Mouse (Mus musculus) CD4-positive, CD25-positive, alpha-beta regulatory T cell, adult 2 months (primary cell): ENCODE measurements around the gene Plekhh2.

Experiments
- DNase-seq: peaks from one replicate; pipeline ENCODE4 v3.0.0-alpha.2; 2012; ENCODE audit warnings: low read depth, low spot score

Plekhh2 gene

DNA sequence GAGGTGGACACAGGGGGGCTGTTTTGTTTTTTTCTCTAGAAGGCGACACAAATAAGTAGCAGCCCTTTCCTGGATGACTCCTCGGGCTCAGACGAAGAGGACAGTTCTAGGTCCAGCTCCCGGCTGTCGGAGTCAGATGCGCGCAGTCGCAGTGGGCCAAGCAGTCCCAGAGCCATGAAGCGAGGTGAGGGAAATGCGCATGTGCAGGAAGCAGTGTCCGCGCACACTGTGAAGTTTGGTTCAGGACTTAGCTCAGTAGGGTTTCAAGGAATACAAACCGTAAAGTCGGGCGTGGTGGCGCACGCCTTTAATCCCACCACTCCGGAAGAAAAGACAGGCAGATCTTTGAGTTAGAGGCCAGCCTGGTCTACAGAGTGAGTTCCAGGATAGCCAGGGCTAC, 59.9 kb downstream of the Plekhh2 start:
- no peak for DNase-seq

DNA sequence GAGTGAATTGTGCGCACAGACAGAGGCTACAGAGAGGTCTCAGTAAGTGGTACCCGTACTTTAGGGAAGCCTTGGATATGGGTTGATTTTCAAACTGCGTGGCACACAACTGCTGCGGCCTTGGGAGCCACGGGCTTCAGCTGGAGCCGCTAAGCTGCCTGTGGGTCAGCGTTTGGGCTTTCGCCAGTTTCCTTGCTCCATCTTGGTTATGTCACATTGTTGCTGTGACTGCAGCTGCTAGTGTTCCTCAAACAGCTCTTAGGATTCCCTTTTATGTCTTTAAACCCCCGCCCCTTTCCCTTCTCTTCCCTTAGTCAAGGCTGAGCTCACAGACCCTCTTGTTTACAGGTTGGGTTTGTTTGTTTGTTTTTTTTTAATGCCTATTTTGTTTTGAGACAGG, 61.6 kb downstream of the Plekhh2 start:
- DNase-seq = no peak

DNA sequence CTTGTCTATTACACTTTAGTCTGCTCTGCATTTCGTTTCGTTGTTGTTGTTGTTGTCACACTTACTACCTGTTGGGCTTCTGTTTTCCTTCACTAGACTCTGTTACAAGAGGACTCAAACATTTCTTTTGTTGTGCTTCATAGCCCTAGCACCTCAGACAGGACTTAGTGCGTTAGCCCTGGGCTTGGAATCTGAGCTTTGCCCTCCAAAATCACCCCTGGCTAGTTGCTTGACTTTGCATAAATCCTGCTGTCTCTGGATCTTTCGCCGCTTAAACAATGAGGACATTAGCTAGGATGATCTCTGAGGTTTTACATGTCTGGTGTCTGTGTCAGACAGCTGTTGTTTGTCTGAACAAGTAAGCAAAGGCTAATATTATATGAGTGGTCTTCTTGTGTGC, 62.2 kb downstream of the Plekhh2 start:
- DNase-seq = no peak

GRCm38 (mm10) chr17:84575108-84575507, 63.4 kb downstream of the Plekhh2 start:
- DNase-seq = no peak

DNA sequence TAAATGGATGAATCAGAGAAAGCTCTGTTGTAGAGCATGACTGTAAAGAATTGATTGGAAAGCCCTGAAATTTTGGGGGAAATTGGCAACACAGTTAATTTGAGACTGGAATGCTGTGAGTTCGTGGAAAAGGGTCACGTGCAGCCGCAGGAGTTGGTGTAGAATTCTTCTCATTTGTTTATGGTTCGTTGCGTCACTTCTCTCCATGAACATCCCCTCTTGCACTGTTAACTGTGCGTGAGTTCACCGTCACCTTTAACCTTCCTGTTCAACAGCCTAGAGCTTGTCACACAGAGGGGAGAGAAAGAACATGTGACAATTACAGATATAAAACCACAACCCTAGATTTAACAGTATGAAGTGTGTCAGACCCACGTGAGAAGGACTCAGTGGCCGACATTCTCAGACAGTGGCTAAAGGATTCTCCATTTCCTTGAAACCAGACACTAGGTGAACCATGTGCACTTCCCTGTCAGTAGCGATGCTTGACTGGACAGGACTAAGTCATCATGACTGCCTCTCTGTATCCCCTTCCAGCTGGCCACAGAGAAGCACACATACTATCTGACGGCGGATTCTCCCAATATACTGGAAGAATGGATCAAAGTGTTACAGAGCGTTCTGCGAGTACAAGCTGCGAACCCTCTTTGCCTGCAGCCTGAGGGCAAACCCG, 65.1 kb downstream of the Plekhh2 start:
- DNase-seq = no peak

DNA sequence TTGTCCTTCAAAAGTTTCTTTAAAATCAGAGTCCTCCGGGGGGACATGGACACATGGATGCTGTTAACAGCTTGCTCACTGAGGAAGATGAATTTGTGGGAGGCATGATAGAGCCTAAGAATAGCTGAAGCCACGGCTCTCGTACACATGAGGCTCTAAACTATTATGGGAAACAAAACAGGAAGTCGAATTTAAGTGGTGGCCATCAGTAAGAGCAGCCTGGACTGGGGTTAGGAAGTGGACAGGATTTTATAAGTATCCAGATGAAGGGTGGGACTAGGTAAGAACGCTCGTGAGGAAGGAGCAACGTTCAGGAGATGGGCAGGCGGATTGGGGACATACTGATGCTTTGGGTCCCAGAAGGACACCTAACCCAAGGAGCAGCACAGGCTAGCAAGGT, 67.6 kb downstream of the Plekhh2 start:
- no peak for DNase-seq

GRCm38 (mm10) chr17:84579817-84580216, 68.1 kb downstream of the Plekhh2 start:
- DNase-seq = no peak

GRCm38 (mm10) chr17:84580821-84581220, 69.1 kb downstream of the Plekhh2 start:
- no peak for DNase-seq

DNA sequence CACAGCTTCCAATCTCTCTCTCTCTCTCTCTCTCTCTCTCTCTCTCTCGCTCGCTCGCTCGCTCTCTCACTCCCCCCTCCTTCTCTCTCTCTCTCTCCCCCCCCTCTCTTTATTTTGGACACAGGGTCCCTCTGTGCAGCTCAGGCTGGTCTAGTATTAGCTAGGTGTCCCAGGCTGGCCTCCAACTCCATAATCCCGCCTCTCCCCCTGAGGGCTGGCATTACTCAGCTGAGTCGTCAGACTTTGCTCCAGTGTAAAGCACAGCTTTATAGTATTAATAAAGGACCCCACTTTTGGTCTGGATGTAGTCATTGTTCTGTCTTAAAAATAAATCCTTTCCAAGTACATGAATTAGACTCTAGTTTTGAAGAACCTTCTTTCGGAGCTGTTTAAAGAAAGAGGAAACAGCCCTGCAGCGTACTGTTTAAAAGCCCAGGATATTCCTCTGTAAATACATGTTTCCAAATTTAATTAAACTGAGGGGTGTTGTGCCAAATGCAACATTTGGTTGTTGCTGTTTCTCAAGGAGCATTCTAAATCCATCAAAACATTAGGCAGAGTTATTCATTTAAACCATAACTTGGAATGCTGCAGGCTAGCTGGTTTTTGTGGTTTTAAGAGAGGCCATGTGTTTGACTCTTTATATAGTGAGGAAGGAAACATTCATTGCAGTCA, 70.2 kb downstream of the Plekhh2 start:
- DNase-seq = no peak

DNA sequence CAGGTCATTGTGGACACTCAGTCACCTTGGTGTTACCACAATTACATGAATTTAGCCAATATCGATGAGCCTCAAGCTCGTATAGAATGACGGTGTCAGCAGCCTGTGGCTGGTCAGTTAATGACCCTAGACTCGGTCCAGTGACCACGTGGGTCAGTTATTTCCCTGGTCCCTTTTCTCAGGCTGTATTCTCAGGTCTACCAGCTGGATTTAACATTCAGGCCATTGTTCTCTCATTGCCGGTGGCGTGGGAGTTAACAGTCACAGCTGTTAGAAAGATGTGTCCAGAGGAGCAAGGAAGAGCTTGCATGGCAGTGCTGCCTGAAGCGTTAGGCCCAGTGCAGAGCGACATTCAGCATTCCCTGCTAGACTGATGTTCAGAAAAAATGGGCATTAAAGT, 72.4 kb downstream of the Plekhh2 start:
- DNase-seq = no peak

DNA sequence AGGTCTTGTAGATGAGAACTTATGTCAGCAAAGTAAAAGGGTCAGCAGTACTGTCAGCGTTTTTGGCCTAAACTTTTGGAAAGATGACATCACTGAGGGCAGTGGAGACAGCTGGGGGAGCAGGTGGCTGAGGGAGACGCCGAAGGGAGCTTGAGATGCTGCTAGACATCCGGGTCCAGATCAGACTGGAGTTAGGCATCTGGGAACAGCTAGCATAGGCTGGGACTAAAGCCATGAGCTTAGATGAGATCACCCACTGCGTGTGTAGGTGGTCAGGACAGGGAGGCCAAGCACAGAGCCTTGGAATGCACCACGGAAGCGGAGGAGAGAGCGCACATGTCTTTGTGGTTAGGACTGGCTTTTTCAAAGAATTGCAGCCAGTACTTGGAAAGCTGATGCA, 73.4 kb downstream of the Plekhh2 start:
- no peak for DNase-seq

DNA sequence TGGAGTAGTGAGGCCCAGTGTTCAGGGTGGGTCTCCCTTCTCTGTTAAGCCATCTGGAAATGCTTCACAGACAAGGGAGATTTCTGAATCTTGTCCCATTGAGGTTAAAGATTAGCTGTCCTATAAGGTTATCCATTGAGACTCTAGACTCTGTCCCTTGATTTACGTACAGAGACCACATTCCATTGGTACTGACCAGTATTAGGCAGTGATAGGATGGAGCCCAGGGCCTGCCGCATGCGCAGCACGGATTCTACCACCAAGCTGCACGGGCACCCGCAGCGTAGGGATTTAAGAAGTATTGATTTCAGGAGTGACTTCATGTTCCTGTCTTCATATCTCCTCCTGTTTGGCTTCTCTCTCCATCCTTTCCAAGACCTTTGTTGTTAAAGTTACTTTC, 78.4 kb downstream of the Plekhh2 start:
- DNase-seq = no peak

DNA sequence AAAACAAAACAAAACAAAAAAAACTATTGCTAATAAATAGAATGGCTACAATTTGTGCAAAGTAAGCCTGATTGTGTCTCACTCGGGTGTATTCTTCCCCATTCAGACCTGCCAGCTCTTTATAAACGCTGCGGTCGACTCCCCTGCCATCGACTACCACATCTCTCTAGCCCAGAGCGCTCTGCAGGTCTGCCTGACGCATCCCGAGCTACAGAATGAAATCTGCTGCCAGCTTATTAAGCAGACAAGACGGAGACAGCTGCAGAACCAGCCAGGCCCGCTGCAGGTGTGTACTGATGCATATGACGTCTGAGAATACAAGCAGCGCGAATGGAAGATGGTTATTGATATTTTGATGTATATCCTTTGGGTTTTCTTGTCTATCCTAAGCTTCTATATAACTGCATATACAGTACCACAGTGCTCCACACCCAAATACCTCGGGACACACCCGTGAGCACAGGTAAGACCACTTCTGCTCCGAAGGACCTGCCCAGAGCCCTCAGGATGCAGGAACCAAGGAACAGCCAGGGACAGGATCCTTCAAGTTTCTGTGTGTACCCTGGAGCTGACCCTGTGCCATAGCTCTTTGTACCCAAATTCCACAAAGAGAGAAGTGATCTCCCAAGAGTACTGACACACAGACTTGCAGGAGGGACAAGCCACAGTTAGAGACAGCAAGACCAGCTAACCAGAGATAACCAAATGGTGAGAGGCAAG, 79.9 kb downstream of the Plekhh2 start:
- DNase-seq = no peak

GRCm38 (mm10) chr17:84596015-84596441, 84.3 kb downstream of the Plekhh2 start:
- no peak for DNase-seq

DNA sequence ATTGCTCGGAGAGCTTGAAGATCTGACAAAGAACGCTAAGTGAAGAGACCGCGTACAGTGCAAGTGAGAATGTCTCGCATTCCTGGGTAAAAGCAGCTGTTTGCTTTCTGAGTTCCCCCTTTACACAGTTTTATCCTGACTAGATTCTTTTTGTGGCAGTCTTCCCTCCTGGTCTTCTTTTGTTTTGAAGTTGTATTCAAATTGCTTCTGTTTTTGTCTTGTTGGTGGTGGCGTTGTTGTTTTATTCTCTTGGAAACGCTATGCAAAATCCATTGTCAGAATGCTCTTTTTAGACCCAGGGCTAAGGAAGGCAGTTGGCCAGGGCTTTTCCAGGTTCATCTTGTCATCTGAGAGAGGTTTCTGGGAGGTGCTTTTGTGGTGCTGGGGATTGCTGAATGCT, 84.8 kb downstream of the Plekhh2 start:
- DNase-seq = no peak

GRCm38 (mm10) chr17:84597859-84598258, 86.2 kb downstream of the Plekhh2 start:
- no peak for DNase-seq

DNA sequence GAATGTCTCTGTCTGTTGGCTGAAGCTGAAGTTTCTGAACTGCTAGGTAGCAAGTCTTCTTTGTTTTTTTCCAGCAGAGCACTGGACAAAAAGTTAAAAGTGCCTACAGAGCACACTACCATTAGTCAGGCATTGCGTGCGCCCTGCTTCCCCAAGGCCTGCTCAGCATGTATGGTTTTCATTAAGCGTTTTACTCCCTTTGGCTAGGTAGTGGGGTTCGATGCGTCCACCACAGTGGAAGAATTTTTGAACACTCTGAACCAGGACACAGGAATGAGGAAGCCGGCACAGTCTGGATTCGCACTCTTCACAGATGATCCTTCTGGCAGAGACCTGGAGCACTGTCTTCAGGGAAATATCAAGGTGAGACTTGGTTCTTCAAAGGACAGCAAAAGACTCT, 87.2 kb downstream of the Plekhh2 start:
- no peak for DNase-seq

GRCm38 (mm10) chr17:84600051-84600983, 88.6 kb downstream of the Plekhh2 start:
- no peak for DNase-seq

- no peak for DNase-seq
Observed at GRCm38 (mm10) chr17:84601805-84602204, 90.1 kb downstream of the Plekhh2 start.

DNA sequence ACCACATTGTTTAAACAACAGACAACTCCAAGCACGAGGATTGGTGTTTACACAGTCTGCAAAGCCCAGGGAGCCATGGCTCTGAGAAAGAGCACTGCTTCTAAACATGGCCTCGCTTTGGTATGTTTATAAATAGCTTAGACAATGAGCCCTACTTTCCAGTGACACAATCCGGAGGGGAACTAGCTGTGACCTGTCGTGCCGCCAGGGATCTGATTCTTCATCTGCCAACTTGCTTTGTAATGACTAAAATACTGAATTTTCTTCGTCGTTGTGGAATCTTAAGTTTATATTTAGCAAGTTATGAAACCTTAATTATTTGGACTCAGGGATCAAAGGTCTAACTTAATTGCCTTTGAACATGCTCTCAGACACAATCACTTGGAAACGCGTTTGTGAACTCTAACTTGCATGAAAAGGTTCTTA, 91.5 kb downstream of the Plekhh2 start:
- DNase-seq = no peak

GRCm38 (mm10) chr17:84603709-84604420, 92.2 kb downstream of the Plekhh2 start:
- DNase-seq = no peak
